Mouse (Mus musculus): ENCODE measurements around the gene Wfdc17. TPM values are rescaled to one million over a fixed set of nuclear protein-coding genes. Genes with fewer than 3 reads are reported as not detected.

The Wfdc17 gene
- total and polyA plus RNA-seq, 3 experiments: not detected

DNA sequence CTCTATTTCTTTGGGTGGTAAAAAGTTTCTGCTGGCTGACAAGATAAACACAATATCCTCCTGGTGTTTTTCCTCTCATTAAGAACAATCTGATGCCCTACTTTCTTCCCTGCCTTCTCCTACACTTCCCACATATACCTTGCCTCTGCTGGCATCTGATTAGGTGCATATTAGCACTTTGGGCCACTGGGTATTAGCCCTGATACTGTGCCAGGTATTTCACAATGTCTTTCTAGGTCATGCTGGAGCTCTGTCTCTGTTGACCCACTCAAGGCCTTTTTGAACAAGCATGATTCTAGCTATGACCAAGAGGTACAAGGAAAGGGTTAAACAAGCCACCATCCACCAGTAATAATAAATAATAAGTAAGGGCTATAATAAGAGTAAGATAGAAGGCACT lies 32.0 kb upstream of the Wfdc17 start:
- Histone ChIP-seq H3K27ac (ENCODE audit: control insufficient read depth, low read depth, low read length) (no peak overlapping the region), H3K36me3 (ENCODE audit: control insufficient read depth in 1 of 2, insufficient read depth in 2 of 2, low read length in 2 of 2) (no peaks in the 10 kb centered on the region), H3K9ac (ENCODE audit: control insufficient read depth, low read depth, low read length, poor library complexity, severe bottlenecking) (no peak overlapping the region), H3K79me2 (ENCODE audit: control insufficient read depth, insufficient read depth, low read length, poor library complexity) (no peaks in the 10 kb centered on the region), H3K27me3 (ENCODE audit: control insufficient read depth in 1 of 2, insufficient read depth in 2 of 2, low read length in 2 of 2) (peaks cover 5 to 26% of the 10 kb centered on the region in 2 experiments), H3K9me3 (replicated peaks; ENCODE audit: insufficient read depth, low read length) (no peaks in the 10 kb centered on the region), H3K4me1 (ENCODE audit: control insufficient read depth in 1 of 2, insufficient read depth in 2 of 2, low read length in 2 of 2) (no peaks in the 10 kb centered on the region), H3K4me3 (ENCODE audit: control insufficient read depth in 1 of 2, insufficient read depth in 1 of 2, low read depth in 2 of 2, low read length in 2 of 2) (no peak overlapping the region)
- no peak for TF ChIP-seq ZKSCAN1 (IDR thresholded peaks at IDR 0.05; ENCODE audit: low read depth, low read length)
- no peak for TF ChIP-seq BHLHE40 (IDR thresholded peaks at IDR 0.05; ENCODE audit: borderline replicate concordance, low read depth, low read length)
- TF ChIP-seq POLR2AphosphoS5 (IDR thresholded peaks at IDR 0.05; ENCODE audit: borderline replicate concordance, low read depth, low read length): no peak
- TF ChIP-seq KAT2A (conservative IDR thresholded peaks at IDR 0.05; ENCODE audit: low read depth, low read length): no peak
- no peak for TF ChIP-seq ETS1 (IDR thresholded peaks at IDR 0.05; ENCODE audit: low read depth, low read length)
- no peak for TF ChIP-seq MAX (IDR thresholded peaks at IDR 0.05; ENCODE audit: low read length)
- TF ChIP-seq RCOR1 (IDR thresholded peaks at IDR 0.05; ENCODE audit: low read depth, low read length): no peak
- TF ChIP-seq TBP (IDR thresholded peaks at IDR 0.05; ENCODE audit: low read depth, low read length): no peak
- TF ChIP-seq ELF1 (IDR thresholded peaks at IDR 0.05; ENCODE audit: low read depth, low read length): no peak
- no peak for TF ChIP-seq CHD2 (IDR thresholded peaks at IDR 0.05; ENCODE audit: low read length)
- TF ChIP-seq MYC (IDR thresholded peaks at IDR 0.05; ENCODE audit: low read depth, low read length): no peak
- TF ChIP-seq ZC3H11A (IDR thresholded peaks at IDR 0.05; ENCODE audit: low read depth, low read length): no peak
- TF ChIP-seq SIN3A (IDR thresholded peaks at IDR 0.05; ENCODE audit: low read length): no peak
- TF ChIP-seq MYB (IDR thresholded peaks at IDR 0.05; ENCODE audit: low read depth, low read length): no peak
- TF ChIP-seq CHD1 (IDR thresholded peaks at IDR 0.05; ENCODE audit: low read depth, low read length): no peak
- no peak for TF ChIP-seq EP300 (IDR thresholded peaks at IDR 0.05; ENCODE audit: low read depth in 1 of 2, low read length in 2 of 2)
- peak; percentile 0 for DNase-seq (ENCODE audit: low read depth, low spot score)

GRCm38 (mm10) chr11:83675665-83676064 lies 28.1 kb upstream of the Wfdc17 start:
- Histone ChIP-seq H3K27me3 (ENCODE audit: control insufficient read depth in 1 of 2, insufficient read depth in 2 of 2, low read length in 2 of 2) (peaks cover 3 to 8% of the 10 kb centered on the region in 2 experiments), H3K36me3 (ENCODE audit: control insufficient read depth in 1 of 2, insufficient read depth in 2 of 2, low read length in 2 of 2) (no peaks in the 10 kb centered on the region), H3K4me1 (ENCODE audit: control insufficient read depth in 1 of 2, insufficient read depth in 2 of 2, low read length in 2 of 2) (no peaks in the 10 kb centered on the region), H3K27ac (ENCODE audit: control insufficient read depth, low read depth, low read length) (no peak overlapping the region), H3K9ac (ENCODE audit: control insufficient read depth, low read depth, low read length, poor library complexity, severe bottlenecking) (no peak overlapping the region), H3K4me3 (ENCODE audit: control insufficient read depth in 1 of 2, insufficient read depth in 1 of 2, low read depth in 2 of 2, low read length in 2 of 2) (no peak overlapping the region), H3K79me2 (ENCODE audit: control insufficient read depth, insufficient read depth, low read length, poor library complexity) (no peaks in the 10 kb centered on the region), H3K9me3 (replicated peaks; ENCODE audit: insufficient read depth, low read length) (no peaks in the 10 kb centered on the region)
- TF ChIP-seq MYB (IDR thresholded peaks at IDR 0.05; ENCODE audit: low read depth, low read length) (no peak), KAT2A (conservative IDR thresholded peaks at IDR 0.05; ENCODE audit: low read depth, low read length) (no peak), ZNF384 (IDR thresholded peaks at IDR 0.05; ENCODE audit: low read depth, low read length) (no peak), UBTF (IDR thresholded peaks at IDR 0.05; ENCODE audit: borderline replicate concordance, insufficient read depth, low read depth, low read length) (no peak), GABPA (IDR thresholded peaks at IDR 0.05; ENCODE audit: low read depth, low read length) (no peak)
- peak; percentile 0 for DNase-seq (ENCODE audit: low read depth, low spot score)
